Mouse (Mus musculus): Measurements from ENCODE around the gene Med25. TPM values are rescaled to one million over a fixed set of nuclear protein-coding genes. Genes with fewer than 3 reads are reported as not detected.
A peak's percentile ranks its signal among the peaks of the same experiment; 100 is the strongest.
"Not testable (repeated sequence)": the region's sequence is repeated elsewhere in the genome, so short reads cannot be mapped to it uniquely, and the experiment has no call there.

The Med25 gene
- polyA plus RNA-seq, 1 experiment from 2014 or later = 24.5 TPM

DNA sequence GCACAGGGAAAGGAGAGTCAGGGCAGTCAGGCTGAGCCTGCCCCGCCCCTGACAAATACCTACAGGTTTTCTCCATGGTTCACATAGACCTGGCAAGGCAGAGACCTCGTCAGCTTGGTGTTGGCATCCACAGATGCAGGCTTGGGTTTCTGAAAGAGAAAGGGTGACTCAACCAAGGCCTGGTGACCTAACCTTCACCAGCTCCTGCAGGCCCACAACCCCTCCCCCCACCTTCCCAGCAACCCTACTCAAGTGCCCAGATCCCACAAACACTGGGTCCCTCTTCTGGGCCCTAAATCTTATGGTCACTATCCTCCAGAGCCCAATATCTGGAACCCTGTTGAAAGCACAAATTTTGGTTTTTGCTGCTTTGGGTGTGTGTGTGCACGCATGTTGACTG lies 9.5 kb downstream of the Med25 start:
- Histone ChIP-seq H3K27ac (no peak overlapping the region), H3K36me3 (ENCODE audit: inconsistent target) (peaks cover 42% of the 10 kb centered on the region)
- 97% methylated on average over 3 of the region's 3 CpGs for WGBS (ENCODE audit: missing documents)

DNA sequence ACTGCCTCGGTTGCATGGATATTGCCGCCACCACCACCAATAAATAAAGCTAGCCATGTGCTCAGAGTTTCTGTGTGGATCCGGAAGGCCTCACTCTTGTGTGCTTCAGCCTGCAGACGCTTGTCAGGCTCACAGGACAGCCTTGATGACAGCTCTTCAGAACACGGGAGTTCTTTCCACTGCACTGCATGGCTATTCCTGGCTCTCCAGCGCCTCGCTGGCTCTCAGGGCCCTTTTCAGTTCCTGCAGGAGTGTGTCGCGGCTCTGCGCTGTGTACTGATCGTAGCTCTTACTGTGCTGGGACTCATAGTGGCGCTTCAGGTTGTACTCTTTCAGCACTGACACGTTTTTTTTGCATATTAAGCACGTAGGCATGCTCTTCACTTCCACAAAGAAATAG lies 14.7 kb downstream of the Med25 start:
- peaks cover 34% of the 10 kb centered on the region for H3K36me3 ChIP-seq (ENCODE audit: inconsistent target)
- no peak overlapping the region for H3K27ac ChIP-seq
- H3K79me2 ChIP-seq (ENCODE audit: inconsistent target) = no peaks in the 10 kb centered on the region
- H3K4me3 ChIP-seq (ENCODE audit: inconsistent target) = no peak overlapping the region
- WGBS (ENCODE audit: missing documents) = 90% methylated on average over 14 of the region's 14 CpGs

More for the DNA sequence above, 9.5 kb downstream of the Med25 start:
- Histone ChIP-seq H3K4me3 (ENCODE audit: inconsistent target) (no peak overlapping the region), H3K79me2 (ENCODE audit: inconsistent target) (no peaks in the 10 kb centered on the region; the same call in 1 of the 2 replicates)

DNA sequence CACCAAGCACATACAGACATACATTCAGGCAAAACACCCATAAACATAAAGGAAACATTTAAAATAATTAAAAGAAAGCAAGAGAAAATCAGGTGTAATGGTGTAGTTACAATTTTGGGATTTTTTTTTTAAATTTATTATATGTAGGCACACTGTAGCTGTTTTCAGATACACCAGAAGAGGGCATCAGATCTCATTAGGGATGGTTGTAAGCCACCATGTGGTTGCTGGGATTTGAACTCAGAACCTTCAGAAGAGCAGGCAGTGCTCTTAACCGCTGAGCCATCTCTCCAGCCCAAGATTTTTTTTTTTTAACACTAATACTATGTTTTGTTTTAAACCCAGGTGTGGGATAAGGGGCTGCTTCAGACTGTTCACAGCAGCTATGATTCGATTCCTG lies 20.7 kb downstream of the Med25 start:
- H3K36me3 ChIP-seq (ENCODE audit: inconsistent target); H3K4me3 ChIP-seq (ENCODE audit: inconsistent target); H3K27ac ChIP-seq: not testable (repeated sequence)
- peaks cover 20% of the 10 kb centered on the region for H3K79me2 ChIP-seq (ENCODE audit: inconsistent target)
- WGBS (ENCODE audit: missing documents) = 97% methylated on average over 2 of the region's 2 CpGs

DNA sequence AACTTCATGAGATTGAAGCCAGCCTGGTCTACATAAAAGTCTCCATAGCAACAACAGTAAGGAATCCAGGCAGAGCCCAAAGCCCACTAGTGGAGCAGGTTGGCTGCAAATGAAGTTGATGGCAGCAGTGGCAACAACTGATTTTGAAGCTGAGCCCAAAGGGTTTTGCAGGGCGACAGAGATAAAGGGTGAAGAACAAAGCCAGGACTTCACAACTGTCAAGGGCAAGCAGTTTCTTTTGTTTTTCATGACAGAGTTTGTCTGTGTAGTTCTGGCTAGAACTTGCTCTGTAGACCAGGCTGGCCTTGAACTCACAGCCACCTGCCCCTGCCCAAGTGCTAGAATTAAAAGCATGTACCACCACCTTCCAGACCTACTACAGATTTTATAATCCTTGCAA lies 21.3 kb downstream of the Med25 start:
- Histone ChIP-seq H3K4me3 (ENCODE audit: inconsistent target) (no peak overlapping the region), H3K79me2 (ENCODE audit: inconsistent target) (peaks cover 26% of the 10 kb centered on the region), H3K27ac (no peak overlapping the region), H3K36me3 (ENCODE audit: inconsistent target) (no peaks in the 10 kb centered on the region)
- 100% methylated on average over 1 of the region's 1 CpGs for WGBS (ENCODE audit: missing documents)

DNA sequence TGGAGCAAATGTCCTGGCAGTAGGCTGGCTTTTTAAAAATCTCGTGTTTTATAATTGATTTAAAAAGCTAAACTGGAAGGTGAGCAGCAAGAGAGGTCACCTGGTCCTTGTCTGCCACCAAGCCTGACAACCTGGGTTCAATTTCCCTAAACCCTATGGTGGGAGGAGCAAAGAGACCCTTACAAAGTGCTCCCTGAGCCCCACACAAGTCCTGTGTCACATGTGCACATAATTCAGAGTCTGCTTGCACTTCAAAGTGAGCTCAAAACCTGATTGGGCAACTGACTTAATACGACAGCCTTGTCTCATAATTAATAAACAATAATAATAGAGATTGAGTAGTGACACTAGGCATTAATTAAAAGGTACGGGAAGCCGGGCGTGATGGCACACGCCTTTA lies 21.9 kb downstream of the Med25 start:
- Histone ChIP-seq H3K36me3 (ENCODE audit: inconsistent target) (no peaks in the 10 kb centered on the region), H3K4me3 (ENCODE audit: inconsistent target) (peak overlapping the region; percentile 20; the same call in 1 of the 2 replicates), H3K79me2 (ENCODE audit: inconsistent target) (peaks cover 32% of the 10 kb centered on the region), H3K27ac (no peak overlapping the region; the same call in 1 of the 2 replicates)
- WGBS (ENCODE audit: missing documents) = 17% methylated on average over 1 of the region's 6 CpGs

DNA sequence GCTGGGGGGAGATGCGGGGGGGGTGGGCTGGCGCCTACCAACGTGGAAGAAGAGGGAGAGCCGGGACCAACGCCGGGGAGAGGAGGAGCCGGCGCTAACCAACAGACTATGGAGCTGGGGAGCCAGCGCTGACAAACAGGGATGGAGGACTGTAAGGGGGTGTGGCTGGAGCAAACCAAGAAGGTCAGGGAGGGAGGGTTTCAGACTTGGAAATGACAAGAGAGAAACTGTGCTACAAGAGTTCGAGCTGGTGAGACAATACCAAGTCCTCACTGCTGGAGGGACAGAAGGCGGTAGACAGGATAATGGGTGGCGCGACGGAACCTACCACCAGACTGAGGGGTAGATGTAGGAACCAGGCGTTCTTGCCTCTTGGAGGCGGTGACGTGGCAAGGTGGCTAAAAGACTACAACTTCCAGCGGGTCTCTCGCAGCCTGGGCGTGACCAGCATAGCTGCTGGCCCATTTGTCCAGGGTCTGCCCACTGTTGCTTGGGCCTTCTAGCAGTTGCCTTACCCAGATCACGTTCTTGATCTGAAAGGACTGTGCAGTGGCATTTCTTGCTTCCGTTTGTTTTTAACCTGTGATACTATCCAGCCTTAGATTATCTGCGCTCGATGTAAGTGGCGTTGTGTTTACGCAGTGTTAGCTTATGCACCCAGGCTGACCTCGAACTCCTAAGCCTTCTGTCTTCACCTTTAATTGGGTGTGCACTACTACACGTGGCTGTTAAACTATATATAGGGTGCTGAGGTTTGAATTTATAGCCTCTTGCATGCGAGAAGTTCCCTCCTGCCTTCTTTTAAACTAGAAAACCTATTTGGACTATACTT lies 22.6 kb downstream of the Med25 start, which contains the start of gene Ptov1:
TSS of gene Ptov1 (minus strand) at position 92 of the 832 bp plus-strand sequence.
- Histone ChIP-seq H3K36me3 (ENCODE audit: inconsistent target) (no peaks in the 10 kb centered on the region), H3K4me3 (ENCODE audit: inconsistent target) (peak within 1 kb of the TSS; percentile 26), H3K27ac (peak within 1 kb of the TSS; percentile 63), H3K79me2 (ENCODE audit: inconsistent target) (peaks cover 39% of the 10 kb centered on the region)
- 10% methylated on average over 26 of the region's 29 CpGs for WGBS (ENCODE audit: missing documents)

DNA sequence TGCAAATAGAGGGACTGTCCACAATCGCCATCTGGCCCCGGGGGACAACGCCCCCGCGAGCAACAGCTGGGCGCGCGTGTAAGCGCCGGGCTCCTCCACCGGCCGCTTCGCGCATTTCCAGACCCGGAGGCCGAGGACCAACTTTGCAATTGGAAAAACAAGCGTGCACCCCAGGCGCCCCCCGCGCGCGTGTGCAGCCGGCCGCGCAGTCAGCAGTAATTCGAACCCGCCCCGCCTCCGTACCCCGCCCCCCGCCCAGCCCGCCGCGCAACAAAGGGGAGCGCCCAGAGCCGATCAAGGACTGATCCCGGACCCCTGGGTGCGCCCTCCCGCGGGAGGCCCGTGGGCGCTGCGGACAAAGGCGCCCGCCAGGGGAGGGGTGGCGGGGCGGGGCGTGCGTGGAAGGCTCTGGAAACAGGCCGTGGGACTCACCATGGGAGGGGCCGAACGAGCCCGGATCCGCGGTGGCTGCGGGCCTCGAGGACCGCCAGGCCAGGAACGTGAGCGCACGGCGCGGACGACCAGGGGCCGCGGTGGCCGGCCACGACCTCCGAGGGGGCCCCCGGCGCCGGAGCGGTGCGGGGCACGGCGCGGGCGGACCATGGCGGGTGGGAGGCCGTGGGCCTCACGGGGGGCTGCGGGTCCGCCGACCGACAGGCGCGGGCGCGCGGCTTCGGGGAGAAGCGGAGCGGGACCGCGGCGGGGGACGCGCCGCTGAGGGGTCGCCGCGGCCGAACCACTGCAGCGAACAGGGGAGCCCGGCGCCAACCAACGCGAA lies 23.4 kb downstream of the Med25 start:
- Histone ChIP-seq H3K79me2 (ENCODE audit: inconsistent target) (peaks cover 47% of the 10 kb centered on the region), H3K4me3 (ENCODE audit: inconsistent target) (peak overlapping the region; percentile 26), H3K27ac (no peak overlapping the region), H3K36me3 (ENCODE audit: inconsistent target) (peaks cover 4% of the 10 kb centered on the region)
- 1% methylated on average over 30 of the region's 108 CpGs for WGBS (ENCODE audit: missing documents)

DNA sequence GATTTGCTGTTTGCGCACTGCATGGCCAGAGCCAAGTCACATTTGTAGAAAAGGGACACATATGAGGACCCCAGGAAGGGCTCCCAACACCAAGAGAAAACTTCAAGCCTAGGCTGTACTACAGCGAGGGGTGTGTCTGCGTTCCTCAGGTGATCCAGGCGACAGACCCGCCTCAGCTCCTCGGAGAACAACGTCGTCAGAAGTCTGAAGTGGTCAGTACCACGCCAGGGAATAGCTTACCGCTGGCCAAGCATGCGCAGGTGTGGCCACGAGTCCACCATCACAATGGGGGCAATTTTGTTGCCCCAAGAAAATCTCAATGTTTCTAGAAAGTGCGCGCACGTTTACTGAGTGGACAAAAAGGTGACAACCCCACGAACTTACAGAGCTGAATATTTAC lies 24.0 kb downstream of the Med25 start:
- Histone ChIP-seq H3K27ac (no peak overlapping the region), H3K36me3 (ENCODE audit: inconsistent target) (peaks cover 7% of the 10 kb centered on the region)

DNA sequence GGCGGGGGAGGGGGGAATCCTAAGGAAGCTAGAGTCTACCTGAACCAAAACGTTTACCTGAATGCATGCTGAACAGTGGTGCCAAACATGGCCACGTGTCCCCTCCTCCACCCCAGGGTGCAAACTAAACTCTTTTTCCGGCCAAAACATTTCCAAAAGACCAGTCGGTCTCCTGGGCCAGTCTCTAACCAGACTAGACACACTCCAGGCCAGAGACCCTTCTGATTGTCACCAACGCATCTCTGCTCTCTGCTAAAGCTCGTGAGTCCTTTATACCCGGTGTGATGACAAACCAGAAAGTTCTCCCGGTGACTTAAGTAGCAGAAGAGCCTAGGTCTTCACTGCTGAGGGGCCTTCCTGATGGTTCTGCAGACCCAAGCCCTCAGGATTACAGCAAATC lies 24.7 kb downstream of the Med25 start:
- H3K27ac ChIP-seq = no peak overlapping the region
- H3K79me2 ChIP-seq (ENCODE audit: inconsistent target) = peaks cover 50% of the 10 kb centered on the region
- WGBS (ENCODE audit: missing documents) = 86% methylated on average over 9 of the region's 9 CpGs
- H3K36me3 ChIP-seq (ENCODE audit: inconsistent target) = peaks cover 12% of the 10 kb centered on the region
- no peak overlapping the region for H3K4me3 ChIP-seq (ENCODE audit: inconsistent target)

More for the DNA sequence above, 24.0 kb downstream of the Med25 start:
- H3K79me2 ChIP-seq (ENCODE audit: inconsistent target) = peaks cover 50% of the 10 kb centered on the region
- H3K4me3 ChIP-seq (ENCODE audit: inconsistent target) = peak overlapping the region; percentile 26
- 17% methylated on average over 16 of the region's 16 CpGs for WGBS (ENCODE audit: missing documents)

DNA sequence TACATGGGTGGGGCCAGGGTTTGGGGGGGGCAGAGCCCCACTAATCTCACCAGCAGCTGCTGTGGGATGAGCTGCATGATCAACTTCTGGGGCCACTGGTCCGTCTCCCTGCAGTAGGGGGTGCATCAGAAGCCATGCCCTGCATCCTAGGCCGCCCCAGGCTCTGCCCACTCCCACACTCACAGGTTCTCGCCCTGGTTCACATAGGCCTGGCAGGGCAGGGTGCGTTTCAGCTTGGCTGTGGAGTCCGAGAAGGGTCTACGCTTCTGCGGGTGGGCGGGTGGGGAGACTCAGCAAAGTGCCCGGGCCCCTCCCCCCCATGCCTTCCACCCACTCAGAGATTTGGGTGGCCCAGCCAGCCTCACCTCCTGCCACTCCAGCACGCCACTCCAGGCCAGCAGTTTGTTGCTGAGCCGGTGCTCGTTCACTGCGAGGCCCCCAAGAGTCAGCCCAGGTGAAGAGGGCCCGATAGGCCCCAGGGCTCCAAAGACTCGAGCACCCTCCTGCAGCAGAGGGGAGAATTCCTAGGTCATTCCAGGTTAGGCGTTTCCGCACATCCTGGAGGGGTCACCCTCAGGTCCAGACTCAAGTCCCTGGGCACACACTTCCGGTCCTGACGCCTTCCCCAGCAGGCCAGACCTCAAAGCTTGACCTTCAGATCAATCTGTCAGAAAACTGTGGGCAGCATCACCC lies 25.4 kb downstream of the Med25 start:
- 85% methylated on average over 17 of the region's 19 CpGs for WGBS (ENCODE audit: missing documents)
- H3K27ac ChIP-seq = peak overlapping the region; percentile 49
- no peak overlapping the region for H3K4me3 ChIP-seq (ENCODE audit: inconsistent target)
- peaks cover 50% of the 10 kb centered on the region for H3K79me2 ChIP-seq (ENCODE audit: inconsistent target)
- H3K36me3 ChIP-seq (ENCODE audit: inconsistent target) = peaks cover 19% of the 10 kb centered on the region

DNA sequence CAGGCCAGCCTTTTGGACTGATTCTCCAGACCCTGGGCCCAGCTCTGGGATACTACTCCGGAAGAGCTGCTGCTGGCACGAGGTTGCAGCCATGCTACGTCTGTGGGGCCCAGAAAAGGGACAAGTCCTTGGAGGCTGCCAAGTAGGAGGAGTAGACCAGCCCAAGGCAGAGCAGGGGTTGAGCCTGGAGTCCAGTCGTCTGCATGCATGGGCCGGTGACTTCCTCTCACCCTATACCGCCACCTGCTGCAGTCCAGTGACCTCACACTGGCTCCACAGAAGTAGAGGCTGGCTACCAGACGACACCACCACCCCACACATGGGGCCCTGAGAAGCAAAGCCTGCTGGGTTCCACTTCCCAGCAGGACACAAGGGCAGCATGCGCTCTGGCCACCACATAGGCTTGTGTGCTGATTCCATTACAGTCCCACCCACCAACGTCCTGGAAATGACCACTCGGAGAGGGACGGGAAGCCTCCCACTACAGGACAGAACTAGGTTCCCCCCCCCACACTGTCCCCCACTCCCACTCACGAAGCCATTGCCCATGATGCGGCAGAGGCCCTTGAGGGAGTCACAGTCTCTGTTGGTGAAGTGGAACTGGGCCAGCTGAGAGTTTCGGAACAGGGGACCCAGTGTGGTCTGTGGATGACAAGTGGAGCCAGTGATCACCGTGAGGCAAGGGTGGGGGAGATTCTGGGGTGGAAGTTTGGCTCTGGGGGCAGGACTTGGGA lies 26.1 kb downstream of the Med25 start:
- peak overlapping the region; percentile 49 for H3K27ac ChIP-seq
- H3K4me3 ChIP-seq (ENCODE audit: inconsistent target) = no peak overlapping the region
- peaks cover 53% of the 10 kb centered on the region for H3K79me2 ChIP-seq (ENCODE audit: inconsistent target)
- H3K36me3 ChIP-seq (ENCODE audit: inconsistent target) = peaks cover 26% of the 10 kb centered on the region
- WGBS (ENCODE audit: missing documents) = 37% methylated on average over 15 of the region's 15 CpGs

DNA sequence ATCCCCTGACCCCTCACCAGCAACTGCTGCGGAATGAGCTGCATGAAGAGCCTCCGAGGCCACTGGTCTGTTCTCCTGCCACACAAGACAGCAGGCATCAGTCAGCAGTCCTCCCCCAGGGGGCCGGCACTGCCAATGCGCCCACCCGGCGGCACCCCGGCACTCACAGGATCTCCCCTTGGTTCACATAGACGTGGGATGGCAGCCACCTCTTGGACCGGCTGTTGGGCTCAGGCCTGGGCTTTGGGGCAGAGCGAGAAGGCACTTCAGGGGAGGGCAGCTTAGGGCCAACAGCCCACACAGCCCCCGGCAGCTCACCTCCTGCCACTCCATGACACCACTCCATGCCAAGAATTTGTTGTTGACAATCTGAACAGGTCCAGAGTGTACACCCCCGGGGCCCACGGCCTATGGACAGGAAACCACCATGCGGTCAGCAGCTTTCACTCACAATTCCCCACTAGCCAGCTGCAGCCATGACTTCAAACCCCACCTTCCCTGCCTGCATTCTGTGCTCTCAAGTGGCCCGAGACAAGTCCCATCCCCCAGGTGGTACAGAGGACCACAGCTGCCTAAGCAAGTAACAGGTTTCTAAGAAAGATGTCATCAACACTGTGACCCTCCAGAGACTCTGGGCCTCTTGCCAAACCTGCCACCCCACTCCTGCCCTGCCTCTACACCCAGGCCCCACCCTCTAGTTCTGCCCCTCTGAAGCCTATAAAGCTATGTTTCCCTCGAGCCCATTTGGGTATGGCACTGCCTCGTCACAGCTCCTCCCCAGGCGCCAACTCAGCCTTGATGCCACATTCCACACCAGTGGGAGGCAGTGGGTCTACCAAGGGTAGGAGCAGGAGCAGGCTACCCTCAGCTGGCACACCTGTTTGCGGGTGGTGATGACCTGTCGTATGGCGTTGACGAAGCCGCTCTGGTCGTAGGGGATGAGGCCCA lies 27.6 kb downstream of the Med25 start:
- Histone ChIP-seq H3K4me3 (ENCODE audit: inconsistent target) (no peak overlapping the region), H3K27ac (no peak overlapping the region), H3K79me2 (ENCODE audit: inconsistent target) (peaks cover 68% of the 10 kb centered on the region), H3K36me3 (ENCODE audit: inconsistent target) (peaks cover 27% of the 10 kb centered on the region)
- WGBS (ENCODE audit: missing documents) = 72% methylated on average over 22 of the region's 24 CpGs

DNA sequence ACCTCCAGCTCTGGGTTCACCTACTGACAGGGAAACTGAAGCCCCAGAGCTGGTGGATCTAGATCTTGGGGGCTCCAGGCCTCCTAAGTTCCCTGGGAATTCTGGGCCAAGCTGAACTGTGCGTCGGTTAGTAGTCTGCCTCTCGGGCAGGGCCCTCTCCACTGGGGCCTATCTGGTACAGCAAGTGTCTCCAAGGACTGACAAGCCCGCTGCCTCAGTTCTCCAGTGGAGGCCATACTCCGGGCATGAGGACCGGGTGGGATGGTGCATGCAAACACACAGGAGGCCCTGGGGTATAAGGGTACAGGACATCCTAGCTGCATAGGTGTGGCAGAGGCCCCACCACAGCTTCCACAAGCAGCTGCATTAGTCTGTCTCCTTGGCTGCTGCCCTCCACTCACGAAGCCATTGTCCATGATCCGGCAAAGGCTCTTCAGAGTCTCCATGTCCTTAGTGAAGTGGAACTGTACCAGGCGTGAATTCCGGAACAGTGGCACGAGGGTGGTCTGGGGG lies 28.5 kb downstream of the Med25 start:
- H3K4me3 ChIP-seq (ENCODE audit: inconsistent target) = no peak overlapping the region
- peaks cover 27% of the 10 kb centered on the region for H3K36me3 ChIP-seq (ENCODE audit: inconsistent target)
- H3K27ac ChIP-seq = no peak overlapping the region
- H3K79me2 ChIP-seq (ENCODE audit: inconsistent target) = peaks cover 77% of the 10 kb centered on the region
- WGBS (ENCODE audit: missing documents) = 91% methylated on average over 11 of the region's 11 CpGs

All from macrophage (primary cell).